Mouse (Mus musculus): Measurements from ENCODE around the gene Ptpn23. TPM values are rescaled to one million over a fixed set of nuclear protein-coding genes. Genes with fewer than 3 reads are reported as not detected.

Ptpn23 gene
- polyA plus RNA-seq, 1 experiment from 2014 or later = 19.3 TPM

- 0 out of 2 replicates have a peak, but pooled peaks cover 3% of the 10 kb centered on the region for H3K36me3 ChIP-seq
- peaks cover 3% of the 10 kb centered on the region; the same call in 1 of the 2 replicates for H3K4me1 ChIP-seq
- 64% methylated on average over 5 of the region's 5 CpGs for WGBS
- no peak overlapping the region for H3K4me3 ChIP-seq
- no peak overlapping the region for H3K27ac ChIP-seq
- H3K9me3 ChIP-seq = no peaks in the 10 kb centered on the region
- H3K27me3 ChIP-seq = no peaks in the 10 kb centered on the region
- no peak overlapping the region for H3K9ac ChIP-seq
- no peak overlapping the region for H3K4me2 ChIP-seq (replicated peaks)
- ATAC-seq (ENCODE audit: insufficient number of reproducible peaks, insufficient read depth, low FRiP score, low TSS enrichment) = no peak
Observed at GRCm38 (mm10) chr9:110350612-110351011, 57.4 kb downstream of the Ptpn23 start.

GRCm38 (mm10) chr9:110350188-110350587, 57.8 kb downstream of the Ptpn23 start:
- Histone ChIP-seq H3K36me3 (0 out of 2 replicates have a peak, but pooled peaks cover 3% of the 10 kb centered on the region), H3K4me2 (replicated peaks) (no peak overlapping the region), H3K4me3 (no peak overlapping the region), H3K9ac (no peak overlapping the region), H3K9me3 (no peaks in the 10 kb centered on the region), H3K27ac (no peak overlapping the region), H3K27me3 (no peaks in the 10 kb centered on the region), H3K4me1 (peaks cover 3% of the 10 kb centered on the region; the same call in 1 of the 2 replicates)
- ATAC-seq (ENCODE audit: insufficient number of reproducible peaks, insufficient read depth, low FRiP score, low TSS enrichment) = no peak
- WGBS = 56% methylated on average over 5 of the region's 5 CpGs

DNA sequence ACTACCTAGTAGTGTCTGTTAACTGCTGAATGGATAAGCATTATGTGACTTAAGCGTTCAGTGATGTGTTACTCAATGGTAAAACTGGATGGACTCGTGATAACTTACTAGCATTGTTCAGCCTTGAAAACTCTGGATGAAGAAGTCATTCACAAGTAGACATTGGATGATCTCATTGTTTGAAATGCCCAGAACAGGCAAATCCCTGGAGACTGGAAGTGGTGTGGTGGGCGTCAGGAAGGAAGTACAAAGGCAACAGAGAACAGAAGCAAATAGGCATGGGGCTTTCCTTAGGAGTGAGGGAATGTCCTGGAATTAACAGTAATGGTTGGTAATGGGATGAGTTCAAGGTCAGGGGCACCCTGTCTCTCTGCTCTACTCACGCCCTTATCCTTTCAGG, 59.1 kb downstream of the Ptpn23 start:
- WGBS = 74% methylated on average over 4 of the region's 4 CpGs
- Histone ChIP-seq H3K36me3 (no peaks in the 10 kb centered on the region), H3K27me3 (no peaks in the 10 kb centered on the region), H3K9me3 (no peaks in the 10 kb centered on the region), H3K4me3 (no peak overlapping the region), H3K4me2 (replicated peaks) (no peak overlapping the region), H3K27ac (no peak overlapping the region), H3K9ac (no peak overlapping the region), H3K4me1 (peaks cover 3% of the 10 kb centered on the region; the same call in 1 of the 2 replicates)
- ATAC-seq (ENCODE audit: insufficient number of reproducible peaks, insufficient read depth, low FRiP score, low TSS enrichment) = no peak

- no peaks in the 10 kb centered on the region for H3K9me3 ChIP-seq
- no peak overlapping the region for H3K4me3 ChIP-seq
- H3K27ac ChIP-seq = no peak overlapping the region
- no peaks in the 10 kb centered on the region for H3K36me3 ChIP-seq
- H3K4me1 ChIP-seq = no peaks in the 10 kb centered on the region; the same call in 1 of the 2 replicates
- no peak for ATAC-seq (ENCODE audit: insufficient number of reproducible peaks, insufficient read depth, low FRiP score, low TSS enrichment)
- no peak overlapping the region for H3K9ac ChIP-seq
- WGBS = 64% methylated on average over 7 of the region's 7 CpGs
- no peak overlapping the region for H3K4me2 ChIP-seq (replicated peaks)
- no peaks in the 10 kb centered on the region for H3K27me3 ChIP-seq
Observed at GRCm38 (mm10) chr9:110345057-110345739, 62.8 kb downstream of the Ptpn23 start.

DNA sequence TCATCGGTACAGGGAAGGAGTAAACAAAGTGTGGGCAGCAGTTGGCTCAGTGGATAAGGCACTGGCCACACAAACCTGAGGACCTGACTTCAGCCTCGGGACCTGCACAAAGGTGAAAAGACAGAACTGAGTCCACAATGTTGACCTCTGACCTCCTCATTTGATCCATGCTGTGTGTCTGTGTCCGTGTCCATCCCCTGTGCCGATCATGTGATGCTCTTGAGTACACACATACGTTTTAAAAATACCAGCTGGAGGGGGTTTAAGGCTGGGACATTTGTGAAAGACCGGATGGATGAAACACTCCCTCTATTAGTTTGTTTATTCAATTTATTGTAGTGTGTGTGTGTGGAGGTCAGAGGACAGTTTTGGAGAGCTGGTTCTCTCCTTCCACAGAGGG, 64.2 kb downstream of the Ptpn23 start:
- WGBS = 58% methylated on average over 6 of the region's 6 CpGs
- Histone ChIP-seq H3K27ac (no peak overlapping the region), H3K4me2 (replicated peaks) (no peak overlapping the region), H3K27me3 (no peaks in the 10 kb centered on the region), H3K4me1 (0 out of 2 replicates have a peak, but pooled peaks cover under 1% of the 10 kb centered on the region), H3K9me3 (no peaks in the 10 kb centered on the region), H3K9ac (no peak overlapping the region), H3K36me3 (no peaks in the 10 kb centered on the region), H3K4me3 (no peak overlapping the region)
- ATAC-seq (ENCODE audit: insufficient number of reproducible peaks, insufficient read depth, low FRiP score, low TSS enrichment) = no peak

DNA sequence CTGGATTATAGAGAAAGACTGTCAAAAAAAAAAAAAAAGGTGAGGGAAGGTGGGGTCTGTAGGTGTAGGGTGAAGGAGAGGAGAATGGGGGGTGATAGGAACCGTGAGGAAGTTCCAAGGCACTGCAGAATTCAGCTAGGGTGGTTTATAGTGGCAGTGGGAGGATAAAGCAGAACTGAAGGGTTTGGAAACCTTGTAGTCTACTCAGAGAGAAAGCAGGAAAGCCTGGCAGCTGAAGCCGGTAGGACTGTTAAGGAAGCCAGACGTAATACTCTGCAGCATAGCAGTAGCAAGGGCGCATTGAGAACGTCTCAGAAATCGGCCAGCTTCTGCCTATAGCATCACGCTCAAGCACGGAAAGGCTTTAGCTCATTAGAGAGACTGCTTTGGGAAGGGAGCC, 66.0 kb downstream of the Ptpn23 start:
- Histone ChIP-seq H3K4me3 (no peak overlapping the region), H3K9me3 (no peaks in the 10 kb centered on the region), H3K27ac (no peak overlapping the region), H3K4me1 (peaks cover 4% of the 10 kb centered on the region; the same call in 1 of the 2 replicates), H3K9ac (no peak overlapping the region), H3K27me3 (no peaks in the 10 kb centered on the region), H3K4me2 (replicated peaks) (no peak overlapping the region), H3K36me3 (no peaks in the 10 kb centered on the region)
- WGBS = 90% methylated on average over 8 of the region's 8 CpGs
- no peak for ATAC-seq (ENCODE audit: insufficient number of reproducible peaks, insufficient read depth, low FRiP score, low TSS enrichment)

- no peaks in the 10 kb centered on the region for H3K27me3 ChIP-seq
- H3K36me3 ChIP-seq = no peaks in the 10 kb centered on the region
- no peak overlapping the region for H3K27ac ChIP-seq
- WGBS = 84% methylated on average over 5 of the region's 5 CpGs
- no peak for ATAC-seq (ENCODE audit: insufficient number of reproducible peaks, insufficient read depth, low FRiP score, low TSS enrichment)
- no peak overlapping the region for H3K4me3 ChIP-seq
- peaks cover 4% of the 10 kb centered on the region; the same call in 1 of the 2 replicates for H3K4me1 ChIP-seq
- no peak overlapping the region for H3K4me2 ChIP-seq (replicated peaks)
- H3K9me3 ChIP-seq = no peaks in the 10 kb centered on the region
- H3K9ac ChIP-seq = no peak overlapping the region
Observed at GRCm38 (mm10) chr9:110340037-110340750, 67.8 kb downstream of the Ptpn23 start.

Other genes with a start within 250 kb of the Ptpn23 start
- 5.3 and 5.4 TPM in 2 replicates for gene Cspg5, start 164.4 kb downstream of the Ptpn23 start, polyA plus RNA-seq (2016; fragmentation: Nextera tagmentation; extraction: Ambion mirVana)
- gene Elp6, start 103.0 kb downstream of the Ptpn23 start, polyA plus RNA-seq (2016; fragmentation: Nextera tagmentation; extraction: Ambion mirVana) = 34.3 and 38.7 TPM in 2 replicates
- 46.6 and 49.3 TPM in 2 replicates for gene Scap, start 74.9 kb downstream of the Ptpn23 start, polyA plus RNA-seq (2016; fragmentation: Nextera tagmentation; extraction: Ambion mirVana)
- gene Ngp, start 11.5 kb upstream of the Ptpn23 start, polyA plus RNA-seq (2016; fragmentation: Nextera tagmentation; extraction: Ambion mirVana) = 3.3 and 4.1 TPM in 2 replicates
- 10.3 and 10.9 TPM in 2 replicates for gene Klhl18, start 68.5 kb upstream of the Ptpn23 start, polyA plus RNA-seq (2016; fragmentation: Nextera tagmentation; extraction: Ambion mirVana)
- gene Kif9, start 68.7 kb upstream of the Ptpn23 start, polyA plus RNA-seq (2016; fragmentation: Nextera tagmentation; extraction: Ambion mirVana) = 1.4 and 1.5 TPM in 2 replicates
- 46.3 and 47.1 TPM in 2 replicates for gene Setd2, start 124.4 kb upstream of the Ptpn23 start, polyA plus RNA-seq (2016; fragmentation: Nextera tagmentation; extraction: Ambion mirVana)
- gene Nradd, start 216.2 kb upstream of the Ptpn23 start, polyA plus RNA-seq (2016; fragmentation: Nextera tagmentation; extraction: Ambion mirVana) = 58.8 and 59.8 TPM in 2 replicates
- gene Nbeal2, start 245.9 kb upstream of the Ptpn23 start, polyA plus RNA-seq (2016; fragmentation: Nextera tagmentation; extraction: Ambion mirVana) = 1.2 and 1.7 TPM in 2 replicates
- 118 and 120 TPM in 2 replicates for gene Ccdc12, start 248.3 kb upstream of the Ptpn23 start, polyA plus RNA-seq (2016; fragmentation: Nextera tagmentation; extraction: Ambion mirVana)

Measured in embryonic facial prominence, embryonic 12.5 days (tissue).